Mouse (Mus musculus): ENCODE measurements at regions not wholly inside any gene's neighbourhood (a gene's known extent, or its start where the extent isn't known, plus 50 kb on each side); places are given as distances from the start of the nearest gene placed in this dataset.
"Not testable (repeated sequence)": the region's sequence is repeated elsewhere in the genome, so short reads cannot be mapped to it uniquely, and the experiment has no call there.

DNA sequence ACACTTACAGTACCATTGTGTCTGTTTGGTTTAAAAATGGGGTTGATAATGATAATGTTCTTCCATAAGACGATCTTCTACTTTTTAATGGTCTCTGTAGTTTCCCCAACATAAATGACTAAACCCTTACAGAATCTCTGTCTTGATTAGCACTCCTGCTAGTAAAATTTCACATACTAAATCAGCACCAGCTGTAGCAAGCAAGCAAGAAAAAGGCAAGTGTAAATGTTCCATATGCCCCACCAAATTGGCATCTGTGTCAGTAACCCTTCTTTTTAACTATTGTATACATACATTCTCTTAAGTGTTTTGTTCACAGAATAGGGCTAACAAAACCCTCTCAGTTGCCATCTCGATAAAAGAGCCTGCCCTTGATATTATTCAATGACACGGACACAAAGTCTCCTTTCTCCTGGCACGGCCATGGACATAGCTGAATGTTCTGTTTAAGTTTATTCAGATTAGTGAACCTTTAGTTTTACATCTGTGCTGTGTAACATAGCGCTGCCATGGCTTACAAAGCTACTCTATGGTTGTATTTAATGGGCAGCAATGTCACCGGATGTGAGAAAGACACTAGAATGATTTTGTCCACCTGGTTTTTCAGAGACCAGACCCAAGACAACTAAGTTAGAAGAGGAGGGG lies 414.3 kb downstream of the Gtdc1 start:
- no peak overlapping the region for H3K4me2 ChIP-seq (replicated peaks)
- H3K27ac ChIP-seq (replicated peaks) = no peak overlapping the region
- H3K27me3 ChIP-seq = no peaks in the 10 kb centered on the region
- no peak; the same call in 1 of the 2 replicates for ATAC-seq (ENCODE audit: low FRiP score, low read depth)
- H3K36me3 ChIP-seq = no peaks in the 10 kb centered on the region
- H3K4me1 ChIP-seq = no peaks in the 10 kb centered on the region
- 64% methylated on average over 6 of the region's 6 CpGs for WGBS
- H3K9ac ChIP-seq (replicated peaks) = no peak overlapping the region
- no peaks in the 10 kb centered on the region for H3K9me3 ChIP-seq
- H3K4me3 ChIP-seq = no peak overlapping the region

DNA sequence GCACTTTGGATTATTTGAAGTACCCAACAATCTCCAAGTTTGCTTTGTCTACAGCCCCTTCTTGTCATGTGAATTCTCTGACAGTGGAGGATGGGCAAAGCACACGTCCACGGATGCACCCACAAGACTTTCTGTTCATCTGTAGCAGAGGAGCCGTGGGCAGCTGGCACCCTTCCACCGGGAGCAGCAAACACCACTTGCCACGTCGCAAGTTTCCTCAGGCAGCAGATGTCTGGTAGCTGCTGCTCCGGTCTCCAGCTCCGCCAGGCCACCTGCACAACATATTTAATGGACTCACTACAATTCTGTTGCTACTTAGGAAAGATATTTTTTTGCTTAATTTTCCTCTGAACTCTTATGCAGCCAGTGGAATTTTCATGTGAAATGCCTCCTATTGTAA lies 415.1 kb downstream of the Gtdc1 start:
- Histone ChIP-seq H3K4me1 (no peaks in the 10 kb centered on the region), H3K9ac (replicated peaks) (no peak overlapping the region), H3K4me2 (replicated peaks) (no peak overlapping the region), H3K27me3 (no peaks in the 10 kb centered on the region), H3K36me3 (no peaks in the 10 kb centered on the region), H3K27ac (replicated peaks) (no peak overlapping the region), H3K4me3 (no peak overlapping the region), H3K9me3 (no peaks in the 10 kb centered on the region)
- ATAC-seq (ENCODE audit: low FRiP score, low read depth) = no peak
- WGBS = 68% methylated on average over 8 of the region's 8 CpGs

DNA sequence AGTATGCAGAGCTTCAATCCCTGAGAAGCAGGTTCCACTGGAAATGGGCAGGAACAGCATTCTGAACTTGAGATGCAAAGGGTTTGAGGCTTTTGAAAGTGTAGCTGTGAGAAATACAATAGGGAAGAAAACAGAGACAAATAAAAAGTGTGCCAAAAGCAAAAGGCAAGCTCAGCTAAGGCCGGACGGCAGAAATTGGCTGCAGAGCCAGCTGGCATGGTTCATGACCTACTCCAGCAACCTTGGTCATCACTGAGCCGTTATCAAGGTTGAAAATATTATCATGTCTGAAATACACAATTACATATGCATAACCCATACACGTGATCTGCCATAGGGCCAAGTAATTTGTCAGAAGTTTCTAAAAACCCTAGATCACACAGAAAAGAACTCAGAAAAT lies 418.4 kb downstream of the Gtdc1 start:
- Histone ChIP-seq H3K4me1 (no peaks in the 10 kb centered on the region), H3K9me3 (peaks cover 2% of the 10 kb centered on the region; the same call in 1 of the 2 replicates), H3K36me3 (no peaks in the 10 kb centered on the region), H3K9ac (replicated peaks) (no peak overlapping the region), H3K27ac (replicated peaks) (no peak overlapping the region), H3K4me2 (replicated peaks) (no peak overlapping the region), H3K4me3 (no peak overlapping the region), H3K27me3 (no peaks in the 10 kb centered on the region)
- no peak for ATAC-seq (ENCODE audit: low FRiP score, low read depth)
- WGBS = 95% methylated on average over 4 of the region's 4 CpGs

DNA sequence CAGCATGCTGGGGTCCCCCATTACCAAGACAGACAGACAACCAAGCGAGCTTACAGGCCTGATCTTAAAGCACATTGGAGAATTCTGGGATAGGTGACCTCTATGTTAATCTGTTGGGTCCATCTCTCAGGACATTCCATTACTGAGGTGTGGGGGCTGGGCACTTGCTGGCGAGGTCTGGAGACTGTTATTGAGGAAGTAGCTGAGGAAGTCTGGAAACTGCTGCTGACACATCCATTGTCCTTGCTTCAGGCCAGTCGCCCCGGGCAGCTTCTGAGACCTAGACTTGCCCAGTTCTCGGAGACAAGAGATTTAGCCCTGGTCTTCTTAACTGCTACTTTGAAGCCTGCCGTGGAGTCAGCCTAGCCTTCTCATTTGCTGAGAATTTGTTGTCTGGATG lies 423.2 kb downstream of the Gtdc1 start:
- Histone ChIP-seq H3K4me2 (replicated peaks) (no peak overlapping the region), H3K27ac (replicated peaks) (no peak overlapping the region), H3K4me1 (no peaks in the 10 kb centered on the region), H3K27me3 (no peaks in the 10 kb centered on the region), H3K9ac (replicated peaks) (no peak overlapping the region), H3K9me3 (peaks cover 2% of the 10 kb centered on the region; the same call in 1 of the 2 replicates), H3K36me3 (no peaks in the 10 kb centered on the region), H3K4me3 (no peak overlapping the region)
- no peak for ATAC-seq (ENCODE audit: low FRiP score, low read depth)
- WGBS = 75% methylated on average over 6 of the region's 6 CpGs

DNA sequence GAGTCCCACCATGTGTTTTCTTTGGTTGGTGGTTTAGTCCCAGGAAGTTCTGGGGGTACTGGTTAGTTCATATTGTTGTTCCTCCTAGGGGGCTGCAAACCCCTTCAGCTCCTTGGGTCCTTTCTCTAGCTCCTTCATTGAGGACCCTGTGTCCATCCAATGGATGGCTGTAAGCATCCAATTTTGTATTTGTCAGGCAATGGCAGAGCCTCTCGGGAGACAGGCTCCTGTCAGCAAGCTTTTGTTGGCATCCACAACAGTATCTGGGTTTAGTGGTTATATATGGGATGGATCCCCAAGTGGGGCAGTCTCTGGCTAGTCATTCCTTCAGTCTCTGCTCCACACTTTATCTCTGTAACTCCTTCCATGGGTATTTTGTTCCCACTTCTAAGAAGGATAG lies 436.7 kb downstream of the Gtdc1 start:
- H3K36me3 ChIP-seq = not testable (repeated sequence)
- 95% methylated on average over 1 of the region's 1 CpGs for WGBS

DNA sequence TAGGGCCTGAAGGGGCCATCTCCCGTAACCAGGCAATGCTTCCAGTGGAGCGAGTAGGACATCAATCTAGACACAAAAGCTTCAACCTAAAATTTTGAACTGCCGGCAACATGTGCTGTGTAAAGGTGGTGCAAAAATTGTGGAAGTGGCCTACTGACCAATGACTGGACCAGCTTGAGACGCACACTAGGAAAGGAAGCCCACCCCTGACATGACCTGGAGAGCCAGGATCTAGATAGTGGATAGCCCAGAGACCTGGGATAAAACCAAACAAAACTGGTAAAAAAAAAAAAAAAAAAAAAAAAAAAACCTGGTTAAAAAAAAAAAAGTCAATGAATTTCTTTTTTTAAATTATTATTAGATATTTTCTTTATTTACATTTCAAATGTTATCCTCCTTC lies 437.2 kb downstream of the Gtdc1 start:
- H3K27me3 ChIP-seq = no peaks in the 10 kb centered on the region
- H3K9ac ChIP-seq (replicated peaks) = no peak overlapping the region
- ATAC-seq (ENCODE audit: low FRiP score, low read depth) = no peak
- H3K4me3 ChIP-seq = no peak overlapping the region
- H3K36me3 ChIP-seq = no peaks in the 10 kb centered on the region
- H3K4me2 ChIP-seq (replicated peaks) = no peak overlapping the region
- 98% methylated on average over 4 of the region's 4 CpGs for WGBS
- no peaks in the 10 kb centered on the region for H3K4me1 ChIP-seq
- H3K27ac ChIP-seq (replicated peaks) = no peak overlapping the region
- H3K9me3 ChIP-seq = 0 out of 2 replicates have a peak, but pooled peaks cover 2% of the 10 kb centered on the region

More for the DNA sequence above, 436.7 kb downstream of the Gtdc1 start:
- not testable (repeated sequence) for ATAC-seq (ENCODE audit: low FRiP score, low read depth); H3K9ac ChIP-seq (replicated peaks); H3K27me3 ChIP-seq; H3K4me2 ChIP-seq (replicated peaks); H3K9me3 ChIP-seq; H3K4me3 ChIP-seq; H3K27ac ChIP-seq (replicated peaks); H3K4me1 ChIP-seq

DNA sequence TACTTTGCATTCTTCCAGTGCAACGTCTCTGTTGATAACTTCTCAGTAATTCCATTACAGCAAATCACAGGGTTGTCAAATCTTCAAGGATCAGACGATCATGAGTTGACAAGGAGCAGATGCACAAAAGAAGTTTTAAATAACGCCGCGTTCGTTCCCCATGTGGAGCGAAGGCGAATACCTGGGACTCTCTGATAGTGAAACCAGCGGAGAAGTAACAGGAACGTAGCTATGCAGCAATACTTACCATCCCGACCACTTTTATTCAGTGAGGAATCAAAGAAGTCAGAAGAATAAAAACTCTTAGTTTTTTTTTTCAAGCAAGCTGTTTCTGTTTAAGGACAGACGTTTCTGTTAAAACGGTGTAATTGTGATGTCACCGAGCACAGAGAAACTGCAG lies 441.6 kb downstream of the Gtdc1 start:
- Histone ChIP-seq H3K4me1 (no peaks in the 10 kb centered on the region), H3K36me3 (no peaks in the 10 kb centered on the region), H3K9me3 (0 out of 2 replicates have a peak, but pooled peaks cover 7% of the 10 kb centered on the region), H3K4me2 (replicated peaks) (no peak overlapping the region), H3K4me3 (no peak overlapping the region), H3K27ac (replicated peaks) (no peak overlapping the region), H3K27me3 (no peaks in the 10 kb centered on the region), H3K9ac (replicated peaks) (no peak overlapping the region)
- 76% methylated on average over 14 of the region's 14 CpGs for WGBS
- no peak for ATAC-seq (ENCODE audit: low FRiP score, low read depth)

DNA sequence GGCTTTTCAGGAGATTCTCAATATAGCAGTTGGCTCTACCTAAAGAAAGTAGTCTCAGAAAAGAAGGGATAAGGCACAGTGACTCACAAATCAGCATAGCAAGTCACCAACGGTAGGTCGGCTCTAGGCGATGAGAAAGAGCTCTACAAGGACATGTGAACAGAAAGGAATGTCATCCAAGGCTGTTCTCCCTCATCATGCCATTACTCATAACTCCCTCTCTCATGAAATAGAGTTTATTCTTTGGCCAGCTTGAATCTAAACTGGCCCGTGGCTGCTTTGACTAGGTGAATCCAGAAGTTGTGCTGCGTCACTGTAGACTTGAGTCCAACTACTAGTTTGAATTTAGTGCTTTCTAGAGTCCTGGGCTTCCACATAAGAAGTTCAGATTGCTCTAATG lies 447.7 kb downstream of the Gtdc1 start:
- no peak overlapping the region for H3K4me3 ChIP-seq
- H3K4me1 ChIP-seq = no peaks in the 10 kb centered on the region
- 97% methylated on average over 5 of the region's 5 CpGs for WGBS
- no peaks in the 10 kb centered on the region for H3K36me3 ChIP-seq
- 0 out of 2 replicates have a peak, but pooled peaks cover under 1% of the 10 kb centered on the region for H3K9me3 ChIP-seq
- H3K27ac ChIP-seq (replicated peaks) = no peak overlapping the region
- H3K9ac ChIP-seq (replicated peaks) = no peak overlapping the region
- ATAC-seq (ENCODE audit: low FRiP score, low read depth) = no peak
- no peak overlapping the region for H3K4me2 ChIP-seq (replicated peaks)
- H3K27me3 ChIP-seq = no peaks in the 10 kb centered on the region

DNA sequence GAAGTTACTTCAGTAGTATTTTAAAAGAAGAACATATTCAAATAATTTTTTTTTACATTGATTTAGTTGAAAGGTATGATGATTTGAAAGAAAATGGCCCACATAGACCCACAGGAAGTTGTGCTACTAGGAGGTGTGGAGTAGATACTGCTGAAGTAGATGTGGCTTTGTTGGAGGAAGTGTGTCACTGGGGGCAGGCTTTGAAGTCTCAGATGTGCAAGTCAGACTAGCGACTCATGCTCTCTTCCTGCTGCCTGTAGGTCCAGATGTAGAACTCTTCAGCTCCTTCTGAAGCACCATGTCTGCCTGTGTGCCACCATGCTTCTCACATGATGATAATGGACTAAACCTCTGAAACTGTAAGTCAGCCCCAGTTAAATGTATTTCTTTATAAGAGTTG lies 452.0 kb downstream of the Gtdc1 start:
- Histone ChIP-seq H3K4me3 (no peak overlapping the region), H3K9ac (replicated peaks) (no peak overlapping the region), H3K9me3 (no peaks in the 10 kb centered on the region), H3K4me1 (no peaks in the 10 kb centered on the region), H3K4me2 (replicated peaks) (no peak overlapping the region), H3K27ac (replicated peaks) (no peak overlapping the region), H3K27me3 (no peaks in the 10 kb centered on the region), H3K36me3 (no peaks in the 10 kb centered on the region)
- no peak for ATAC-seq (ENCODE audit: low FRiP score, low read depth)
- WGBS = 79% methylated on average over 1 of the region's 1 CpGs

DNA sequence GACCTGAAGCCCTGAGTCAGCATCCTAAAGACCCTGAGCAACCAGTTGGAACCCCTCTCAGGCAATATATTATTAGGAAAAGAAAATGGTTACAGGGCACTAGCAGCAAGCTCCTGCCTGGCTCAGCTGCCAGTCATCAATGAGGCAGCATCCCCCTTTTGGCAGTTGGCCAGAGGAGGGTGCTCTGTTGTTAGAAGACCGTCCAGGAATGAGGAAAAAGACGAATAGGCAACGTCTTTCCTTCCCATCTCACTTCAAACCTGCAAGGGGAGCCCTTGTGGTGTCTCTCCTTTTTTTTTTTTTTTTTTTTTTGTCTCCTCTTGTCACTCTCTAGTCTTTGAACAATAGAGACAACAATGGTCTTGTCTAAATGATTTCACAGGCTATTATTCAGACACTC lies 452.8 kb downstream of the Gtdc1 start:
- Histone ChIP-seq H3K27ac (replicated peaks) (no peak overlapping the region), H3K27me3 (no peaks in the 10 kb centered on the region), H3K4me2 (replicated peaks) (no peak overlapping the region), H3K9me3 (no peaks in the 10 kb centered on the region), H3K4me1 (no peaks in the 10 kb centered on the region), H3K9ac (replicated peaks) (no peak overlapping the region), H3K4me3 (no peak overlapping the region), H3K36me3 (no peaks in the 10 kb centered on the region)
- 2% methylated on average over 3 of the region's 3 CpGs for WGBS
- ATAC-seq (ENCODE audit: low FRiP score, low read depth) = peak; percentile 58; the same call in 1 of the 2 replicates

DNA sequence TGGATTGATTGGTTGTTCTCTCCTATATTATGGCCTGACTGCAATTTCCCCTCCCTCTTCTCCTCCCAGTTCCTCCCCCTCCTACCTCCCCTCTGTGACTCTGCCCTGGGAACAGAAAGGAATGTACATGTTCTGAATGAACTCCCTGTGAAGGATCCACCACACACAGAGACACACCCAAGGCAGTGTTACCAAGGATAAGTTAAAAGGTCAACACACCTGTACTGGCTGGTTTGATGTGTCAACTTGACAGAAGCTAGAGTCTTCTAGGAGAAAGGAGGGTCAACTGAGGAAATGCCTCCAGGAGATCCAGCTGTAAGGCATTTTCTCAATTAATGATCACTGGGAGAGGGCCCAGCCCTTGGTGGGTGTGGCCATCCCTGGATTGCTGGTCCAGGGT lies 456.1 kb downstream of the Gtdc1 start:
- Histone ChIP-seq H3K27ac (replicated peaks) (no peak overlapping the region), H3K9ac (replicated peaks) (no peak overlapping the region), H3K4me2 (replicated peaks) (no peak overlapping the region), H3K27me3 (no peaks in the 10 kb centered on the region), H3K4me1 (no peaks in the 10 kb centered on the region), H3K9me3 (no peaks in the 10 kb centered on the region), H3K4me3 (no peak overlapping the region), H3K36me3 (no peaks in the 10 kb centered on the region)
- no peak for ATAC-seq (ENCODE audit: low FRiP score, low read depth)

DNA sequence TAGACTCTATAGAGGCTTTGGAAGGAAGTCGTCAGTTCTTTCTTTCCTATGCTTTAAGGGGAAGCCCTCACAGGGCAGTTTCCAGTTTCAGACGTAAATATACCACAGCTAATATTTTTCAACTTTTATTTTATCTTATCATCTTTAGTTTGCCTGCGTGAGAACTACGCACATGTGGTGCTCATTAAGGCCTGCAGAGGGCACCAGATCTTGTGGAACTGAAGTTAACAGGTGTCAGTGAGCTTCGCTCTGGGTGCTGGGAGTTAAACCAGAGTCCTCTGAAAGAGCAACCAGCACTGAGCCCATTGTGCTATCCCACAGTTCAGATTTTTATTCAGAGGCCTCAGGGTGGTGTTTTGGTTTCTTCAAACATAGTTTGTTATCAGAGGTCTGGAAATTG lies 456.5 kb downstream of the Gtdc1 start:
- Histone ChIP-seq H3K27ac (replicated peaks) (no peak overlapping the region), H3K4me2 (replicated peaks) (no peak overlapping the region), H3K4me3 (no peak overlapping the region), H3K4me1 (no peaks in the 10 kb centered on the region), H3K27me3 (no peaks in the 10 kb centered on the region), H3K9ac (replicated peaks) (no peak overlapping the region), H3K36me3 (no peaks in the 10 kb centered on the region), H3K9me3 (no peaks in the 10 kb centered on the region)
- 94% methylated on average over 5 of the region's 5 CpGs for WGBS
- ATAC-seq (ENCODE audit: low FRiP score, low read depth) = no peak

DNA sequence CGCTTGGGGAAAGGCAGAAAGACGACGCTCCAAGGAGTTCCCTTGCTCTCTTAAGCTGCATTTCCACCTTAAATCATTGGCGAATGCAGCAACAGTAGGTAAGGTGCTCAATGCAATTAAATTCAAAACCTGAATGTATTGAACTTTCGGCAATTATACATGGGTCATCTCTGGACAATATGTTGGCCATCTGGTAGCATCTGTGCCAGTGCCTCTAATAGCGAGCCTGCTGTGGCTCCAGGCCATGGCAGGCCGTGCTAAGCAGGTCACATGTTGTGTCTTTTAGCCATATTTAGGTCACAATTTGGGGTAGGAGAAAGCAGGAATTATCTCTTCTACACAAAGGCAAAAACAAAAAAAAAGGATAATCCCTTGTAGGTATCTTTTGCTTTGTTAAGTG lies 462.8 kb downstream of the Gtdc1 start:
- H3K4me1 ChIP-seq = peaks cover 10% of the 10 kb centered on the region
- ATAC-seq (ENCODE audit: low FRiP score, low read depth) = no peak
- 87% methylated on average over 7 of the region's 7 CpGs for WGBS
- H3K9ac ChIP-seq (replicated peaks) = no peak overlapping the region
- H3K27me3 ChIP-seq = no peaks in the 10 kb centered on the region
- H3K27ac ChIP-seq (replicated peaks) = no peak overlapping the region
- no peaks in the 10 kb centered on the region for H3K9me3 ChIP-seq
- H3K36me3 ChIP-seq = no peaks in the 10 kb centered on the region
- no peak overlapping the region for H3K4me3 ChIP-seq
- H3K4me2 ChIP-seq (replicated peaks) = no peak overlapping the region
